Mouse (Mus musculus): ENCODE measurements at regions not wholly inside any gene's neighbourhood (a gene's known extent, or its start where the extent isn't known, plus 50 kb on each side); places are given as distances from the start of the nearest gene placed in this dataset.

DNA sequence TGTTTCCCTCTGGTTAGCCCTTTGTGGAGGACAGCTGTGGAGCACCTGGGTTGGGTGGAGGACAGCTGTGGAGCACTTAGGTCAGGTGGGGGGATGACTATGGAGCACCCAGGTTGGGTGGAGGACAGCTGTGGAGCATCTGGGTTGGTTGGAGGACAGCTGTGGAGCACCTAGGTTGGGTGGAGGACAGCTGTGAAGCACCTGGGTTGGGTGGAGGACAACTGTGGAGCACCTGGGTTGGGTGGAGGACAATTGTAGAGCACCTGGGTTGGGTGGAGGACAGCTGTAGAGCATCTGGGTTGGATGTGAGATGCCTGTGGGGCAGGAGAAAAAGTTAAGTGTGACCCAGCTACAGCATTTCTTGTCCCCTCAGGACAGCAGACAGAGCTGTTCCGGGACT is 77.1 kb upstream of the Mrps10 start:
- Histone ChIP-seq H3K4me2 (no peak overlapping the region), H3K27ac (no peak overlapping the region), H3K4me3 (no peak overlapping the region), H3K36me3 (replicated peaks) (no peaks in the 10 kb centered on the region), H3K27me3 (replicated peaks) (no peaks in the 10 kb centered on the region), H3K9me3 (no peaks in the 10 kb centered on the region), H3K4me1 (peaks cover 11% of the 10 kb centered on the region), H3K9ac (no peak overlapping the region)
- no peak for ATAC-seq (replicated peaks)
- 100% methylated on average over 1 of the region's 1 CpGs for WGBS

- Histone ChIP-seq H3K36me3 (replicated peaks) (no peaks in the 10 kb centered on the region), H3K27ac (no peak overlapping the region), H3K27me3 (replicated peaks) (no peaks in the 10 kb centered on the region), H3K4me3 (no peak overlapping the region), H3K4me1 (no peaks in the 10 kb centered on the region), H3K9me3 (no peaks in the 10 kb centered on the region), H3K9ac (no peak overlapping the region), H3K4me2 (no peak overlapping the region)
- WGBS, result 93% methylated on average over 10 of the region's 10 CpGs
- no peak for ATAC-seq (replicated peaks)
These were observed 83.1 kb upstream of the Mrps10 start for GRCm38 (mm10) chr17:47285616-47286015.

GRCm38 (mm10) chr17:47284236-47284635 is 84.5 kb upstream of the Mrps10 start:
- ATAC-seq (replicated peaks), result no peak
- Histone ChIP-seq H3K4me1 (no peaks in the 10 kb centered on the region), H3K4me2 (no peak overlapping the region), H3K27me3 (replicated peaks) (no peaks in the 10 kb centered on the region), H3K36me3 (replicated peaks) (no peaks in the 10 kb centered on the region), H3K9me3 (no peaks in the 10 kb centered on the region), H3K9ac (no peak overlapping the region), H3K4me3 (no peak overlapping the region), H3K27ac (no peak overlapping the region)
- 77% methylated on average over 11 of the region's 11 CpGs for WGBS

DNA sequence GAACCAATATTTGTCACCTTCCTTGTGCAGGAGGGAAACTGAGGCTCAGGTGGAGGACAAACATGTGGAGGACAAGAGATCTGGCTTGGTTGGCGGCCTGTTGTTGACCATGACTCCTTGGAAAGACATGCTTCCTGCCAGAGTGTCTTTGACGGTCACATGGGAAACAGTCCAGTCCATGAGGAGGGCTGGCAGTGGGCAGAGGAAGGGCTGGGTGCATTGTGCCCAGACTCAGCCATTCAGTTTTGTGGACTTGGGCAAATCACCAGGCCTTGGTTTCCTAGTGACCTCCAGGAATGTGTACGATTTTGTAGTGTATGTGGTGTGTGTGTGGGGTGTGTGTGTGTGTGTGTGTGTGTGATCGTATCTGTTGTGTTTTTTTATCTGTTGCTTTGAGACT is 85.5 kb upstream of the Mrps10 start:
- Histone ChIP-seq H3K36me3 (replicated peaks) (no peaks in the 10 kb centered on the region), H3K4me3 (no peak overlapping the region), H3K27me3 (replicated peaks) (no peaks in the 10 kb centered on the region), H3K27ac (no peak overlapping the region), H3K4me2 (no peak overlapping the region), H3K9me3 (no peaks in the 10 kb centered on the region), H3K9ac (no peak overlapping the region), H3K4me1 (no peaks in the 10 kb centered on the region)
- WGBS, result 80% methylated on average over 4 of the region's 4 CpGs
- ATAC-seq (replicated peaks), result no peak

DNA sequence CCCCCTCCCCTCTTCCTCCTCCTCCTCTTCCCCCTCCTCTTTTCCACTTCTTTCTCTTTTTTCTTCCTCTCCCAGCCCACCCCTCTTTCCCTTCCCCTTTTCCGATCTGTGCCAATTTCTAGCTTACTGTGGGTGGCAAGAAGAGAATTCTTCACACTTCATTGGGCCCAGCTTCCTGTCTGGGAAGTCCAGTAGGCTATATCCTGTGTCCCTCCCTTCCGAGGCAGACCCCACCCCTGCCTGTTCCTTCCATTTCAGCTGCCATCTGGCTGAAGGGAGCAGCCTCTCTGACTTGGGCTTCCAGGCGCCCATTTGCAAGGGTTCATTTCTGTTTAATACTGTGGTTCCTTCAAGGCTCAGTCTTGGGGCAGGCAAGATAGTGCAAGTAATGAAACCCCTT is 86.2 kb upstream of the Mrps10 start:
- H3K9ac ChIP-seq, result no peak overlapping the region
- no peaks in the 10 kb centered on the region for H3K27me3 ChIP-seq (replicated peaks)
- no peak overlapping the region for H3K4me3 ChIP-seq
- no peaks in the 10 kb centered on the region for H3K9me3 ChIP-seq
- H3K4me2 ChIP-seq, result no peak overlapping the region
- no peak for ATAC-seq (replicated peaks)
- no peaks in the 10 kb centered on the region for H3K4me1 ChIP-seq
- no peaks in the 10 kb centered on the region for H3K36me3 ChIP-seq (replicated peaks)
- WGBS, result 66% methylated on average over 3 of the region's 3 CpGs
- H3K27ac ChIP-seq, result no peak overlapping the region

DNA sequence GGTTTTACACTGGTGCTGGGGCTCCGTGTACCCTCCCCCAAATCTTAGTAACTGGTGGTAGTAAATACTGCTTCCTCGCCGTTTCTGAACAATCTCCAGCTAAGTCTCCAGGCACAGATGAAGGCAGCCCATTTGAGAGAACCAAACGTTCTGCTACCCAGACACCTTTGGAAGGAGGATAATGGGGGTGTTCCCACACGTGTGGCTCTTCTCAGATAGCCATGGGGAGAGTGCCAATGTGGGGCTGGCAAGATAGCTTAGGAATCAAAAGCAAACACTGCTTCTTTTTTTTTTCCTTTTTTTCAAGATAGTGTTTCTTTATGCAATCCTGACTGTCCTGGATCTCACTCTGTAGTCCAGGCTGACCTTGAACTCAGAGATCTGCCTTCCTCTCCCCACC is 90.8 kb upstream of the Mrps10 start:
- H3K4me1 ChIP-seq, result 0 out of 2 replicates have a peak, but pooled peaks cover 3% of the 10 kb centered on the region
- no peaks in the 10 kb centered on the region for H3K36me3 ChIP-seq (replicated peaks)
- H3K4me3 ChIP-seq, result no peak overlapping the region
- no peak overlapping the region for H3K4me2 ChIP-seq
- H3K9me3 ChIP-seq, result no peaks in the 10 kb centered on the region
- no peaks in the 10 kb centered on the region for H3K27me3 ChIP-seq (replicated peaks)
- no peak overlapping the region for H3K9ac ChIP-seq
- 89% methylated on average over 5 of the region's 5 CpGs for WGBS
- ATAC-seq (replicated peaks), result no peak
- H3K27ac ChIP-seq, result no peak overlapping the region

GRCm38 (mm10) chr17:47276639-47277038 is 92.0 kb upstream of the Mrps10 start:
- no peak overlapping the region for H3K4me3 ChIP-seq
- H3K9ac ChIP-seq, result no peak overlapping the region
- H3K4me1 ChIP-seq, result 0 out of 2 replicates have a peak, but pooled peaks cover 3% of the 10 kb centered on the region
- peak overlapping the region; percentile 63 for H3K27ac ChIP-seq
- no peak for ATAC-seq (replicated peaks)
- H3K36me3 ChIP-seq (replicated peaks), result no peaks in the 10 kb centered on the region
- no peak overlapping the region for H3K4me2 ChIP-seq
- no peaks in the 10 kb centered on the region for H3K9me3 ChIP-seq
- WGBS, result 65% methylated on average over 6 of the region's 6 CpGs
- H3K27me3 ChIP-seq (replicated peaks), result no peaks in the 10 kb centered on the region

DNA sequence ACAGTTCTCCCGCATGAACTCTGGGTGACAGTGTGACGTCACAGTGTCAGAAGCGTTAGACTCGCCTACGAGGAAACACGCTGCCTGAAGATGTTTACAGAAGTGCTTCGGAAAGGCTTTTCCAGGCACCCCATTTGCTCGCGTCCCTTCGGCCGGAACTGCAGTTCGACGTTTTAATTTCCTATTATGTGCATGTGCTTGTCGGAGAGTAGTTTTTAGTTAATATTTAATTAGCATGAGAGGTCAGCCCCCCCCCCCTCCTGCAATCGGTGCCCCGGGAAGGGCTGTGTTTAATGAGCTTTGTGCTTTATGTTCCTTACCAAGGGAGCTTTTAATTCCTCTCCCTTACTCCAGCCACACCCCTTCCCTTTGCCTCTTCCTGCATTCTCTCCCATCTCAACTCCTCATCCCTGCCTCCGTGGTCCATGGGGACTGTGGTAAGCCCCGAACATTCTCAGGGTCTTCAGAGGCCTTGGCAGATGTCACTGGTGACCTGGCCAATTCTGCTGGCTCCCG is 92.8 kb upstream of the Mrps10 start:
- no peak for ATAC-seq (replicated peaks)
- H3K9ac ChIP-seq, result no peak overlapping the region
- no peak overlapping the region for H3K27ac ChIP-seq
- no peaks in the 10 kb centered on the region for H3K27me3 ChIP-seq (replicated peaks)
- H3K9me3 ChIP-seq, result no peaks in the 10 kb centered on the region
- no peak overlapping the region for H3K4me2 ChIP-seq
- H3K4me3 ChIP-seq, result no peak overlapping the region
- H3K36me3 ChIP-seq (replicated peaks), result no peaks in the 10 kb centered on the region
- WGBS, result 69% methylated on average over 19 of the region's 19 CpGs
- H3K4me1 ChIP-seq, result 0 out of 2 replicates have a peak, but pooled peaks cover 3% of the 10 kb centered on the region

GRCm38 (mm10) chr17:47273309-47273708 is 95.4 kb upstream of the Mrps10 start:
- Histone ChIP-seq H3K4me1 (0 out of 2 replicates have a peak, but pooled peaks cover 3% of the 10 kb centered on the region), H3K36me3 (replicated peaks) (no peaks in the 10 kb centered on the region), H3K4me3 (no peak overlapping the region), H3K27ac (no peak overlapping the region), H3K27me3 (replicated peaks) (no peaks in the 10 kb centered on the region), H3K9ac (no peak overlapping the region), H3K9me3 (no peaks in the 10 kb centered on the region), H3K4me2 (no peak overlapping the region)
- no peak for ATAC-seq (replicated peaks)
- 93% methylated on average over 7 of the region's 7 CpGs for WGBS

DNA sequence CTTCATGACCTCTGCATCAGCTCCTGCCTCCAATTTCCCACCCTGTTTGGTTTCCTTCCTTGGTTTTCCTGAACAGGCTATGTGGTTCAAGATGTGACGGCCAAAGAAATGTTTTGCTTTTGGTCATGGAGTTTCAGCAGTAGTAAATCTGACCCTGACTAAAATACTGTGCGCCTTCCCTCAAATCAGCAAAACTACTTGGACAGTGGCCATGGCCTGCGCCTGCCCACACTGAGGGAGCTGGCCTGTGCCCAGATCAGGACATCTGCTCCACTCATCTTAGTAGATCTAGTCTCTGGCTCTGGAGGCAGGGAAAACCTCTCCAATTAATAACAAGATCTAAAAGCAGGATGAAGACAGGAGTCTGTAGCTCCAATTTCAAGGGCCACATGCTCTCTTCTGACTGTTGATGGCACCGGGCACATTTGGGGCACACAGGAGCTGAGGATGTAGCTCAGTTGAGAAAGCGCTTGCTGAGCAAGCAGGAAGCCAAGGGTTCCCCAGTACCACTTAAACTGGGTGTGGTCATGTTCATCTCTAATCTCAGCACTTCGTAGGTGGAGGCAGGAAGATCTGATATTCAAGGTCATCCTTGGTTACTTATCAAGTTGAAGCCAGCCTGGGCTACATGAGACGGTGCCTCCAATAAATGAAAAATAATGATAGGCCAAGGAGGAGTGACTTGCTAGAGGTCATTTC is 96.6 kb upstream of the Mrps10 start:
- no peaks in the 10 kb centered on the region; the same call in 1 of the 2 replicates for H3K36me3 ChIP-seq (replicated peaks)
- 0 out of 2 replicates have a peak, but pooled peaks cover 3% of the 10 kb centered on the region for H3K4me1 ChIP-seq
- no peak overlapping the region for H3K4me3 ChIP-seq
- no peaks in the 10 kb centered on the region for H3K27me3 ChIP-seq (replicated peaks)
- no peaks in the 10 kb centered on the region for H3K9me3 ChIP-seq
- WGBS, result 87% methylated on average over 7 of the region's 7 CpGs
- H3K27ac ChIP-seq, result no peak overlapping the region
- H3K4me2 ChIP-seq, result no peak overlapping the region
- no peak for ATAC-seq (replicated peaks)
- H3K9ac ChIP-seq, result no peak overlapping the region

DNA sequence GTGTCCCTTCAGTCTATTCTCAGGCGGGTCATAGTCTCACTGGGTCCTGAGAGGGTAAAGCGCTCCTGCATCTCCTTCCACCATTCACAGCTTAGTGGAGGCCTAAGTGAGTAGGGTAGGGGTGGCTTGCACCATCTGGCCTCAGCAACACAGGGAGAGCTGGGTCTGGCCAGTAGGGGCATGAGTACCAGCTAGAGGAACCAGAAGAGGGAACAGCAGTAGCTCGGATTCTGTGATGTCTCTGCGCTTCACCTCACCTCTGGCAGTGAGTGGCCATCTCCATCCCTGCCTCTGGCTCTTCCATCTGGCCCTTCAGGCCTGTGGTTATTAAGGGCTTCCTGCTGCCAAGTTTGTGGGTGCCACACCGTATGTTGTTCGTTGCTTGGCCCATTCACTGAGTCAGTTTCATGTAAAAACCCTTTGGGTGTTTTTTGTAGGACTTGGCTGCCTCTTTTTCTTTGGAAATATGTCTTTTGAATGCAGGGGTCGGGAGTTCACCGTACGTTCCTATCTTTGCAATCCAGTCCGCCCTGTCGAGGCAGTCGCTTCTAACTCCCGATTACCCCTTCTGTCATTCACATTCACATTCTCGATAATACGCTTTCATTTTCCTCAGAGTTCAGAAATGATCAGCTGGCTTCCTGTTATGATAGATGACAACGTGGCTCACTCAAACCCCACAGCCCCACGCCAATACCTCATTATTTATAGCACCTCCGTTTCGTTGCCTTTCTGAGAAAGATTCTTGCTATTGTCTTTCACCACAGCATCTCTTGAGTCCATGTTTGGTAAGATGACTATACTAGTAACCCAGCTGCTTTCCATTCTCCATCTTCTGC is 99.4 kb upstream of the Mrps10 start:
- Histone ChIP-seq H3K4me1 (no peaks in the 10 kb centered on the region), H3K27ac (no peak overlapping the region), H3K9ac (no peak overlapping the region), H3K9me3 (no peaks in the 10 kb centered on the region), H3K4me3 (no peak overlapping the region), H3K27me3 (replicated peaks) (no peaks in the 10 kb centered on the region), H3K36me3 (replicated peaks) (no peaks in the 10 kb centered on the region; the same call in 1 of the 2 replicates), H3K4me2 (no peak overlapping the region)
- ATAC-seq (replicated peaks), result no peak
- WGBS, result 87% methylated on average over 19 of the region's 19 CpGs

GRCm38 (mm10) chr17:47267843-47268242 is 100.8 kb upstream of the Mrps10 start:
- H3K9ac ChIP-seq, result no peak overlapping the region
- WGBS, result 92% methylated on average over 4 of the region's 4 CpGs
- H3K27me3 ChIP-seq (replicated peaks), result no peaks in the 10 kb centered on the region

More at GRCm38 (mm10) chr17:47267843-47268242, 100.8 kb upstream of the Mrps10 start:
- no peak overlapping the region for H3K27ac ChIP-seq
- no peaks in the 10 kb centered on the region; the same call in 1 of the 2 replicates for H3K36me3 ChIP-seq (replicated peaks)
- no peak overlapping the region for H3K4me3 ChIP-seq
- ATAC-seq (replicated peaks), result no peak
- H3K9me3 ChIP-seq, result no peaks in the 10 kb centered on the region
- no peak overlapping the region for H3K4me2 ChIP-seq
- H3K4me1 ChIP-seq, result no peaks in the 10 kb centered on the region
